Mouse (Mus musculus) neutrophil, adult 5-6 weeks (primary cell): ENCODE measurements around the gene Gm10037. TPM values are rescaled to one million over a fixed set of nuclear protein-coding genes. Genes with fewer than 3 reads are reported as not detected.
"Not testable (repeated sequence)": the region's sequence is repeated elsewhere in the genome, so short reads cannot be mapped to it uniquely, and the experiment has no call there.

Experiments used
- ATAC-seq: fragments of 151-379, 151-347 bp; 2 replicates; pipeline ENCODE4 v1.8.0; 2017; ENCODE audit warnings: mild to moderate bottlenecking, moderate TSS enrichment; ENCODE audit not compliant: insufficient number of reproducible peaks, poor library complexity, low FRiP score, severe bottlenecking; ENCODE audit errors: extremely low read depth
- total RNA-seq: library from RNA; stranded (forward); fragments of 200-1000 nt; gene quantifications from 2 replicates; pipeline ENCODE4 v1.2.3, GENCODE M21; 2017

Gene Gm10037
- total RNA-seq, 1 experiment from 2014 or later = 3.8 TPM

GRCm38 (mm10) chr13:67864764-67865350 lies 34.0 kb downstream of the Gm10037 start:
- no peak for ATAC-seq

GRCm38 (mm10) chr13:67867899-67868298 lies 37.0 kb downstream of the Gm10037 start:
- no peak for ATAC-seq

GRCm38 (mm10) chr13:67876049-67876698 lies 45.3 kb downstream of the Gm10037 start:
- ATAC-seq = not testable (repeated sequence)

- ATAC-seq = no peak
Measured at GRCm38 (mm10) chr13:67876699-67877254, 45.9 kb downstream of the Gm10037 start.

- ATAC-seq = no peak
Measured at GRCm38 (mm10) chr13:67883966-67884365, 53.1 kb downstream of the Gm10037 start.

Other genes starting within 250 kb of the Gm10037 start
- gene Zfp729b, start 221.4 kb upstream of the Gm10037 start, total RNA-seq = 29.2 and 30.2 TPM in 2 replicates
- gene Gm49345, start 193.3 kb upstream of the Gm10037 start, total RNA-seq = not detected in 2 replicates
- 19.4 and 26.9 TPM in 2 replicates for gene Zfp729a, start 193.3 kb upstream of the Gm10037 start, total RNA-seq
- gene Zfp738, start 144.0 kb upstream of the Gm10037 start, total RNA-seq = 14.3 and 16.9 TPM in 2 replicates
- 11.0 and 20.7 TPM in 2 replicates for gene Zfp65, start 101.9 kb upstream of the Gm10037 start, total RNA-seq
- 13.5 and 14.0 TPM in 2 replicates for gene Zfp85, start 75.9 kb upstream of the Gm10037 start, total RNA-seq
- gene Zfp493, start 51.4 kb upstream of the Gm10037 start, total RNA-seq = 0.74 and 2.0 TPM in 2 replicates
- 9.0 and 10.9 TPM in 2 replicates for gene Zfp273, start 17.4 kb upstream of the Gm10037 start, total RNA-seq
- not detected in 2 replicates for gene BC048507, start 32.2 kb downstream of the Gm10037 start, total RNA-seq